Mouse (Mus musculus) neural tube, embryonic 14.5 days (tissue): ENCODE data around the gene Efemp2. TPM values are rescaled to one million over a fixed set of nuclear protein-coding genes. Genes with fewer than 3 reads are reported as not detected.

ENCODE experiments used
- ATAC-seq: fragments of 200-750 bp; cut with Nextera tagmentation; 2 replicates; pipeline ENCODE4 v1.8.0; 2017; ENCODE audit warnings: low read depth, mild to moderate bottlenecking, moderate TSS enrichment, moderate library complexity
- H3K27ac ChIP-seq: fragments of 300-500 bp; sonication (generic); 2 replicates; pipeline ENCODE4 v1.5.1; 2014; ENCODE audit warnings: low read depth, mild to moderate bottlenecking, control low read depth, low read length, moderate library complexity, mixed read lengths
- H3K27me3 ChIP-seq: fragments of 300-500 bp; sonication (generic); 2 replicates; pipeline ENCODE4 v1.6.1; 2014; ENCODE audit warnings: low read length; ENCODE audit not compliant: control insufficient read depth, insufficient read depth
- H3K36me3 ChIP-seq: fragments of 300-500 bp; sonication (generic); 2 replicates; pipeline ENCODE4 v1.6.1; 2014; ENCODE audit warnings: low read length, mixed read lengths; ENCODE audit not compliant: control insufficient read depth, insufficient read depth
- H3K4me1 ChIP-seq: fragments of 300-500 bp; sonication (generic); 2 replicates; pipeline ENCODE4 v1.6.1; 2014; ENCODE audit warnings: low read length; ENCODE audit not compliant: control insufficient read depth, insufficient read depth
- H3K4me2 ChIP-seq: fragments of 300-500 bp; sonication (generic); 2 replicates; pipeline ENCODE4 v1.6.1; 2014; ENCODE audit warnings: mild to moderate bottlenecking, low read depth, low read length, control low read depth
- H3K4me3 ChIP-seq: fragments of 300-500 bp; sonication (generic); 2 replicates; pipeline ENCODE4 v1.5.1; 2014; ENCODE audit warnings: low read depth, low read length, control low read depth, mixed read lengths
- H3K9ac ChIP-seq: fragments of 300-500 bp; sonication (generic); replicated peaks from 2 replicates; pipeline ENCODE4 v1.6.1; 2014; ENCODE audit warnings: low read depth, mild to moderate bottlenecking, control low read depth, low read length, mixed read lengths
- H3K9me3 ChIP-seq: fragments of 300-500 bp; sonication (generic); 2 replicates; pipeline ENCODE4 v1.6.1; 2016; ENCODE audit warnings: low read length; ENCODE audit not compliant: control insufficient read depth
- WGBS: fragments of 180-500 bp; shearing (Covaris S2); extraction: QIAGEN DNeasy Blood & Tissue Kit; methylation state at CpG from one replicate; pipeline ENCODE4 v1.1.7; 2014; 5-methylcytosine and 5-hydroxymethylcytosine counted together
- polyA plus RNA-seq: library from polyadenylated mRNA; unstranded; fragments of >200 nt; fragmentation: Nextera tagmentation; extraction: Ambion mirVana; gene quantifications from 2 replicates; pipeline ENCODE4 v1.2.1, GENCODE M21; 2014

Gene Efemp2
- polyA plus RNA-seq, 1 experiment from 2014 or later, result 30.4 TPM

DNA sequence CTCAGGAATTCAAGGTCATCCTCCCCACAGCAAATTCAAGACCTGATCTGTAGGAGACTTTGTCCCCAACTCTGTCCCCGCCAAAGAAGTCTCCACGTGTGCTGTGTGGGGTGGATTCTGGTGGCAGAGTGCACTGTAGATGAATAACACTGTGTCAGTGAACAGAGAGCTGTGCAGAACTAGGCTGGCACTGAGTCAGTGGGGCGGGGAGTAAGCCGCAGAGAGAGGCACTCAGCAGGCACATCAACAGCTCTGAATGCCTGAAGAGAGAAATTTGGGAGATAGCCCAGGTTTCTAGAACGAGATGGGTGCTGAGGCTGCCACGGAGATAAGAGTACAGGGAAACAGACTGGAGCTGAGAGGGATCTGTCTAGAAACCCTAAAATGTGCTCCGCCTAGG lies 14.7 kb upstream of the Efemp2 start:
- no peak overlapping the region for H3K9ac ChIP-seq
- H3K4me3 ChIP-seq, result no peak overlapping the region
- H3K9me3 ChIP-seq, result no peaks in the 10 kb centered on the region
- 0 out of 2 replicates have a peak overlapping the region, but pooled peaks have one; percentile 12 for H3K4me2 ChIP-seq
- no peak overlapping the region for H3K27ac ChIP-seq
- no peaks in the 10 kb centered on the region; the same call in 1 of the 2 replicates for H3K27me3 ChIP-seq
- WGBS, result 70% methylated on average over 7 of the region's 7 CpGs
- peaks cover 7% of the 10 kb centered on the region; the same call in 1 of the 2 replicates for H3K36me3 ChIP-seq
- no peak for ATAC-seq
- peaks cover 34% of the 10 kb centered on the region for H3K4me1 ChIP-seq

DNA sequence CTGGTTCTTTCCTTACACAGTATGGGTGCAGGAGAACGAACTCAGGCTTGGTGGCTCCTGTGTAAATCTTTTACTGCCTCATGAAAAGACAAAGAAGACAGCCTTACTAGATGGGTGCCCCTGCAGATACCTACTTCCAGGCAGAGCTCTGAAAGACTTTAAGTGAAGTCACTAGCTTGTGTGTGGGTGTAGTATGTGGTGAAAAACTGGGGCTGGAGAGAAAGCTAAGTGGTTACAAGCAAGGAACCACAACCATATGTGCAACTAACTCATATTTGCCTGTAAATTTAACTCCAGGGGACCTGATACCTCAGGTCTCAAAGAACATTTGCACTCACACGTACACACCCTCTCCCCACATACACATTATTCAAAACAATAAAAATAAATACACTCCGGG lies 13.9 kb upstream of the Efemp2 start:
- H3K36me3 ChIP-seq, result peaks cover 10% of the 10 kb centered on the region
- no peaks in the 10 kb centered on the region for H3K9me3 ChIP-seq
- H3K4me1 ChIP-seq, result peaks cover 38% of the 10 kb centered on the region
- H3K4me2 ChIP-seq, result peak overlapping the region; percentile 94
- H3K4me3 ChIP-seq, result peak overlapping the region; percentile 75
- H3K27ac ChIP-seq, result peak overlapping the region; percentile 24; the same call in 1 of the 2 replicates
- WGBS, result 21% methylated on average over 3 of the region's 3 CpGs
- peak overlapping the region; percentile 76 for H3K9ac ChIP-seq
- no peaks in the 10 kb centered on the region; the same call in 1 of the 2 replicates for H3K27me3 ChIP-seq
- ATAC-seq, result no peak

DNA sequence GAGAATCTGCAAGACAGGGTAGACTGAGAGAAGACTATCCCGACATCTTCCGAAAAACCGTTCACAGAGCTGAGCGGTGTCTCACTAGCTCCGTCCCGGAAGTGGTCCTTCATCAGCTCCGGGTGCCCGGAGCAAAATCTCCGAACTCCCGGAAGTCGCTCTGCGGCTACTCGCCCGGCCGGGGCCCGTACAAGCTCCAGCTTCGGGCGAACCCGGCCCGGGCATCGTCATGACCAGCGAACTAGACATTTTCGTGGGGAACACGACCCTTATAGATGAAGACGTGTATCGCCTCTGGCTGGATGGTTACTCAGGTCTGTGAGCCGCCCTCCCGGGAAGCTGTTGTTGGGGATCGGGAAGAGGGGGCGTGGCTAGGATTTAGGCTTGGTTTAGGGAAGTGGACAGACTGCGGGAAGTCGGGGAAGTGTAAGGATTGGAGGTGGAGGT lies 13.3 kb upstream of the Efemp2 start, which contains the start of gene Fibp:
Fibp (plus strand) TSS at position 151 of the 447 bp plus-strand sequence.
- under 1% methylated on average over 32 of the region's 32 CpGs for WGBS

DNA sequence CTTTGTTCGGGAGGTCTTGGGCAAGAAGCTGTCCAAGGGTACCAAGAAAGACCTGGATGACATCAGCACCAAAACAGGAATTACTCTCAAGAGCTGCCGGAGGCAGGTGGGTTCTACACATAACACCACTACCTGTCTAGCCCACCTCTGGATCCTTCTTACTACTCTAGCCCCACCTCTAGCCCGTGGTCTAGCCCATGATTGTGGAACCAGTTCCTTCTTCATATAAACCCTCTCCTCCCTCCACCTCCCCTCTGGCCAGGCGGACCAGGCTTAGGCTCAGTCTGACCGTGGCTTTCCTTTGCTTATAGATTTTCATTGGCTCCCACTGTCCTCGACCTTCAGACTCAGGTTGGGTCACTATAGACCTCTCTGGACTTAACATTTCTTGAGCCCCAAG lies 12.3 kb upstream of the Efemp2 start:
- no peaks in the 10 kb centered on the region for H3K9me3 ChIP-seq
- H3K4me2 ChIP-seq, result peak overlapping the region; percentile 94
- no peak for ATAC-seq
- H3K9ac ChIP-seq, result peak overlapping the region; percentile 76; the same call in 1 of the 2 replicates
- H3K4me3 ChIP-seq, result peak overlapping the region; percentile 75
- 90% methylated on average over 6 of the region's 6 CpGs for WGBS
- peaks cover 24% of the 10 kb centered on the region for H3K36me3 ChIP-seq
- no peak overlapping the region for H3K27ac ChIP-seq
- peaks cover 26% of the 10 kb centered on the region for H3K4me1 ChIP-seq
- no peaks in the 10 kb centered on the region; the same call in 1 of the 2 replicates for H3K27me3 ChIP-seq

More for the DNA sequence above, 13.3 kb upstream of the Efemp2 start, which contains the start of gene Fibp:
- peak; percentile 59 for ATAC-seq
- H3K36me3 ChIP-seq, result peaks cover 16% of the 10 kb centered on the region
- no peaks in the 10 kb centered on the region for H3K9me3 ChIP-seq
- H3K4me2 ChIP-seq, result peak within 1 kb of the TSS; percentile 94
- peak within 1 kb of the TSS; percentile 75 for H3K4me3 ChIP-seq
- H3K4me1 ChIP-seq, result peaks cover 36% of the 10 kb centered on the region
- H3K9ac ChIP-seq, result peak within 1 kb of the TSS; percentile 76
- peak within 1 kb of the TSS; percentile 24; the same call in 1 of the 2 replicates for H3K27ac ChIP-seq
- H3K27me3 ChIP-seq, result no peaks in the 10 kb centered on the region; the same call in 1 of the 2 replicates

DNA sequence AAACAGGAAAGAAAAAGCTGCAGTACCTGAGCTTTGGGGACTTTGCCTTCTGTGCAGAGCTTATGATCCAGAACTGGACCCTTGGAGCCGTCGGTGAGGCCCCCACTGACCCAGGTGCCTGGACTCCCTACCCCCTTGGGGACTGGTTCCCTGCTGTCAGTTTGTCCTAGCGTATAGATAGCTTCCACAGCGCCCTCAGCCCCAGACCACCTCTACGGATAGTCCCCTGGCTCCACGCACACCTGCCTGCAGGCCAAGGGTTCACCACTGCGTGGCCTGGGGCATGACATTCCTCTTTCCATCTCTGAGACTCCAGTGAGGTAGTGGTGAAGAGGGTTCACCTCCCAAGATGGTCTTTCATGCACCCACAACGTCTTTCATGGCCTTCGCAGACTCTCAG lies 10.5 kb upstream of the Efemp2 start:
- ATAC-seq, result no peak
- H3K4me1 ChIP-seq, result peaks cover 21% of the 10 kb centered on the region
- H3K27ac ChIP-seq, result no peak overlapping the region
- peaks cover 33% of the 10 kb centered on the region for H3K36me3 ChIP-seq
- no peaks in the 10 kb centered on the region; the same call in 1 of the 2 replicates for H3K27me3 ChIP-seq
- no peak overlapping the region for H3K4me2 ChIP-seq
- no peaks in the 10 kb centered on the region for H3K9me3 ChIP-seq
- WGBS, result 93% methylated on average over 9 of the region's 9 CpGs
- no peak overlapping the region for H3K9ac ChIP-seq
- no peak overlapping the region for H3K4me3 ChIP-seq

DNA sequence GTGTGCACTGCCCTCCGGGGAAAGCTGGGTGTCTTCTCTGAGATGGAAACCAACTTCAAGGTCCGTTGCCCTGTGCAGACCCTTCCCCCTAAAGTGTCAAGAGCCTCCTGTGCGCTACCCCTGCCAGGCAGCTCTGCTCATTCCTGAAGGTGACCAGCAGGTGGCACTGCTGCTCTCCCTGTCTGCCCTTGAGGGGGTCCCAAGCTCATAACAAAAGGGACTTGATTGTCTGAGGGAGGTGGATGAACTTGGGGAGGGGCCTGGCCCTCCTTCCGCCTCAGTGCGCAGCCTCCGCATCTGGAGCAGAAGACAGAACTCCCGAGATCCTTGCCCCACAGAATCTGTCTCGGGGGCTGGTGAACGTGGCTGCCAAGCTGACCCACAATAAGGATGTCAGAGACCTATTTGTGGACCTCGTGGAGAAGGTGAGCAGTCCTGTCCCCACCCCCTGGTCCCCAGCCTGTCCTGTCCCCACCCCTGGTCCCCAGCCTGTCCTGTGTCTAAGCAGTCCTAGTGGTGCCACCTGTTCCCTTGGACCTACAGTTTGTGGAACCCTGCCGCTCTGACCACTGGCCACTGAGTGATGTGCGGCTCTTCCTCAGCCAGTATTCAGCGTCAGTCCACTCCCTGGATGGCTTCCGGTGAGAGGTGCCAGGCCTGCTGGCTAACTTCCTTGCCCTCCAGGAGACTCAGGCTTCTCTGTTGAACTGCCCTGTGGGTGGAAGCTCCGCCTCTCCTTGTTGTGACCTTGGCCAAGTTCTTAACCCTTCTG lies 9.8 kb upstream of the Efemp2 start:
- H3K36me3 ChIP-seq, result peaks cover 33% of the 10 kb centered on the region
- ATAC-seq, result peak; percentile 54; the same call in 1 of the 2 replicates

DNA sequence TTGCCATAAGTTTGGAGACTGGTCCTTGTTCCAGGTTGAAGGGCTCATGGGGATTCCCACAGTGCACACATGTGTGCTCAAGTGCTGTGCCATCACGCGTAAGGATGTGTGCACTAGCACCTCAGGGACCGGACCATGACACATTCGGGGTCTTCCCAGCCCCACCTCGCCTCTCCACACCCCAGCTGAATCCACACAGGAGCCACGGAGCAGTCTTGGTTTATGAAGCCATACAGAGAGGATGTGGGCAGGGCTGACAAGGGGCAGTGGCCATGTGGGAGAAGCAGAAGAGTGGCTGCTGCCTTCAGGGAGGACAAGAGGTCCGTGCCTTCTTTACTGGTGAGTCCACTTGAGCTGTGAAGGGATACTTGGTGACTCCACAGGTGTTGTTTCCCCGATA lies 8.7 kb upstream of the Efemp2 start:
- Histone ChIP-seq H3K4me3 (no peak overlapping the region), H3K9me3 (no peaks in the 10 kb centered on the region), H3K9ac (no peak overlapping the region), H3K4me1 (peaks cover 17% of the 10 kb centered on the region), H3K4me2 (no peak overlapping the region), H3K27me3 (no peaks in the 10 kb centered on the region; the same call in 1 of the 2 replicates), H3K27ac (no peak overlapping the region), H3K36me3 (peaks cover 33% of the 10 kb centered on the region)
- 93% methylated on average over 8 of the region's 8 CpGs for WGBS
- ATAC-seq, result no peak

More for the DNA sequence above, 9.8 kb upstream of the Efemp2 start:
- peak overlapping the region; percentile 56 for H3K9ac ChIP-seq
- H3K4me2 ChIP-seq, result peak overlapping the region; percentile 45
- peak overlapping the region; percentile 44; the same call in 1 of the 2 replicates for H3K27ac ChIP-seq
- H3K4me1 ChIP-seq, result peaks cover 19% of the 10 kb centered on the region
- WGBS, result 41% methylated on average over 15 of the region's 15 CpGs
- no peaks in the 10 kb centered on the region for H3K9me3 ChIP-seq
- H3K27me3 ChIP-seq, result no peaks in the 10 kb centered on the region; the same call in 1 of the 2 replicates
- H3K4me3 ChIP-seq, result peak overlapping the region; percentile 24

DNA sequence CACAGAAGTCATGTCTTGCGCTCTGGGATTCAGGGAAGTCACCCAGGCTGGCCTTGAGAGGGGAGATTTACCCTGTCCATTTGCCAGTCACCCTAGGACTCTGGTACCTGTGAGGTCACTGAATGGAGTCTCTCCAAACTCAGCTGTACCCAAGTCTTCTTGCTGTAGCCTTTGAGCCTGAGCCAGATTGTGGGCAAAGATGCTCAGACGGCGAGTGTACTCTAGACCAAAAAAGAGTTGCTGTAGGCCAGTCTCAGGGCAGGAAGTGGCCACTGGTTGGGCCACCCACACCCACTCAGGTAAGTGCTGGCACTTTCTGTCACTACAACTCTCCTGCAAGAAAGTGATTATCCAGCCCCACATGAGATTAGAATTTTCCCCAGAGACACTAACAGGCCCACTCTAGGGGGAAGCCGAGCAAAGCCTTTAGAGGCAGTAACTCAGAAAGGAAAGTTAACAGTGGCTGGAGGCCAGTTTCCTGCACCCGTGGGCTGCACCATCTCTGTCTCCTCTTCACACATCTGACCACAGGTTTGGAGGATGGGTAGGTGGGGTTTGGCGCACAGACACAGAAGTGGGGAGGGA lies 6.7 kb upstream of the Efemp2 start:
- H3K27ac ChIP-seq, result no peak overlapping the region
- WGBS, result 96% methylated on average over 6 of the region's 6 CpGs
- peaks cover 33% of the 10 kb centered on the region for H3K36me3 ChIP-seq
- ATAC-seq, result no peak
- H3K27me3 ChIP-seq, result no peaks in the 10 kb centered on the region
- no peak overlapping the region for H3K9ac ChIP-seq
- H3K4me1 ChIP-seq, result peaks cover 8% of the 10 kb centered on the region
- no peak overlapping the region for H3K4me2 ChIP-seq
- no peaks in the 10 kb centered on the region for H3K9me3 ChIP-seq
- H3K4me3 ChIP-seq, result no peak overlapping the region

DNA sequence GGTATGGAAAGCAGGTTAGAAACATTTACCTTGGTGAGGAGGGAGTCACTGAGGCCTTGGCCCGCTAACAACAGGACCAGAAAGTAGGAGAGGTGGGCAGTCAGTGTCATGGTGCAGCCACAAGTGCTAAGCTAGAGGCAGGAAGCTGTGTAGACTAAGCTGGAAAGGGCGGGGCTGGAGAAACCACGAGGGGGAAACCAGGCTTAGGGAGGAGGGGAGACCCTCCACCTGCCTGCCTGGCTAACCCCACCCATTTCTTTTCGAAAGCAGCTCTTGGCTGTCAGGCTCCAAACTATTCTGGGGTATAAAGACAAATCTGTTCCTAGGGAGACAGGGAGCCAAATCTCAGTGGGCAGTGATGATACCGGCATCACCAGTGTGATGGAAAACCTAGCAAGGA lies 5.4 kb upstream of the Efemp2 start, which contains the start of gene Ctsw:
Ctsw (minus strand) TSS at position 134 of the 400 bp plus-strand sequence.
- WGBS, result 49% methylated on average over 5 of the region's 5 CpGs
- Histone ChIP-seq H3K27me3 (no peaks in the 10 kb centered on the region), H3K4me3 (no peak within 1 kb of the TSS), H3K36me3 (peaks cover 28% of the 10 kb centered on the region), H3K9ac (no peak within 1 kb of the TSS), H3K9me3 (no peaks in the 10 kb centered on the region), H3K4me2 (no peak within 1 kb of the TSS), H3K27ac (no peak within 1 kb of the TSS), H3K4me1 (peaks cover 8% of the 10 kb centered on the region)
- ATAC-seq, result no peak
